Mouse (Mus musculus): Measurements from ENCODE around the gene Odr4.

Odr4 gene

GRCm38 (mm10) chr1:150392638-150393487 is at the start of gene Odr4, which contains the start of gene Tpr:
TSS of gene Odr4 (minus strand) at chr1:150393080.
TSS of gene Tpr (plus strand) at chr1:150392838.
- DNase-seq (ENCODE audit: low spot score), result peak; percentile 98

- DNase-seq (ENCODE audit: low spot score), result no peak
Measured at GRCm38 (mm10) chr1:150441731-150442130, 48.9 kb upstream of the Odr4 start.

- no peak for DNase-seq (ENCODE audit: low spot score)
Measured at GRCm38 (mm10) chr1:150438641-150439040, 45.8 kb upstream of the Odr4 start.

GRCm38 (mm10) chr1:150426216-150426615 is 33.3 kb upstream of the Odr4 start:
- DNase-seq (ENCODE audit: low spot score), result no peak

GRCm38 (mm10) chr1:150425665-150426064 is 32.8 kb upstream of the Odr4 start:
- no peak for DNase-seq (ENCODE audit: low spot score)

- no peak for DNase-seq (ENCODE audit: low spot score)
Measured at GRCm38 (mm10) chr1:150418426-150418825, 25.5 kb upstream of the Odr4 start.

- no peak for DNase-seq (ENCODE audit: low spot score)
Measured at GRCm38 (mm10) chr1:150416006-150416405, 23.1 kb upstream of the Odr4 start.

- DNase-seq (ENCODE audit: low spot score), result no peak
Measured at GRCm38 (mm10) chr1:150409996-150410395, 17.1 kb upstream of the Odr4 start.

- DNase-seq (ENCODE audit: low spot score), result no peak
Measured at GRCm38 (mm10) chr1:150407285-150407684, 14.4 kb upstream of the Odr4 start.

- no peak for DNase-seq (ENCODE audit: low spot score)
Measured at GRCm38 (mm10) chr1:150404555-150404954, 11.7 kb upstream of the Odr4 start.

- no peak for DNase-seq (ENCODE audit: low spot score)
Measured at GRCm38 (mm10) chr1:150403914-150404313, 11.0 kb upstream of the Odr4 start.

- no peak for DNase-seq (ENCODE audit: low spot score)
Measured at GRCm38 (mm10) chr1:150396001-150396400, 3.1 kb upstream of the Odr4 start.

GRCm38 (mm10) chr1:150393488-150393852 is 590 bp upstream of the Odr4 start:
- peak; percentile 8 for DNase-seq (ENCODE audit: low spot score)

GRCm38 (mm10) chr1:150391931-150392637 is 796 bp downstream of the Odr4 start:
- DNase-seq (ENCODE audit: low spot score), result no peak

GRCm38 (mm10) chr1:150389390-150390129 is 3.3 kb downstream of the Odr4 start:
- DNase-seq (ENCODE audit: low spot score), result no peak

- no peak for DNase-seq (ENCODE audit: low spot score)
Measured at GRCm38 (mm10) chr1:150387572-150387971, 5.3 kb downstream of the Odr4 start.

GRCm38 (mm10) chr1:150384138-150384537 is 8.7 kb downstream of the Odr4 start:
- DNase-seq (ENCODE audit: low spot score), result no peak

- DNase-seq (ENCODE audit: low spot score), result no peak
Measured at GRCm38 (mm10) chr1:150374247-150374646, 18.6 kb downstream of the Odr4 start.

GRCm38 (mm10) chr1:150372895-150373294 is 20.0 kb downstream of the Odr4 start:
- DNase-seq (ENCODE audit: low spot score), result no peak

- no peak for DNase-seq (ENCODE audit: low spot score)
Measured at GRCm38 (mm10) chr1:150360864-150361263, 32.0 kb downstream of the Odr4 start.

- DNase-seq (ENCODE audit: low spot score), result no peak
Measured at GRCm38 (mm10) chr1:150335111-150335510, 57.8 kb downstream of the Odr4 start.

- no peak for DNase-seq (ENCODE audit: low spot score)
Measured at GRCm38 (mm10) chr1:150319205-150319604, 73.7 kb downstream of the Odr4 start, which contains the start of gene Pdc. TSS of gene Pdc (plus strand) at chr1:150319417.

Measured in left cerebral cortex, adult 11 months (tissue).